Mouse (Mus musculus): ENCODE measurements around the gene Kif18a. TPM values are rescaled to one million over a fixed set of nuclear protein-coding genes. Genes with fewer than 3 reads are reported as not detected.

Kif18a gene
- polyA plus RNA-seq, 1 experiment from 2014 or later = 3.3 TPM

- Histone ChIP-seq H3K4me1 (no peaks in the 10 kb centered on the region), H3K4me2 (no peak overlapping the region), H3K9me3 (replicated peaks) (no peaks in the 10 kb centered on the region), H3K27ac (replicated peaks) (no peak overlapping the region), H3K9ac (replicated peaks) (no peak overlapping the region), H3K27me3 (replicated peaks) (no peaks in the 10 kb centered on the region), H3K36me3 (no peaks in the 10 kb centered on the region), H3K4me3 (replicated peaks) (no peak overlapping the region)
- 94% methylated on average over 5 of the region's 5 CpGs for WGBS
- ATAC-seq (ENCODE audit: low FRiP score) = no peak
These were observed 15.7 kb downstream of the Kif18a start for GRCm38 (mm10) chr2:109296264-109296663.

GRCm38 (mm10) chr2:109298160-109298559, 17.6 kb downstream of the Kif18a start:
- ATAC-seq (ENCODE audit: low FRiP score) = no peak
- H3K4me1 ChIP-seq = no peaks in the 10 kb centered on the region
- H3K9ac ChIP-seq (replicated peaks) = no peak overlapping the region
- H3K9me3 ChIP-seq (replicated peaks) = no peaks in the 10 kb centered on the region
- no peaks in the 10 kb centered on the region for H3K36me3 ChIP-seq
- no peaks in the 10 kb centered on the region for H3K27me3 ChIP-seq (replicated peaks)
- H3K4me3 ChIP-seq (replicated peaks) = no peak overlapping the region
- no peak overlapping the region for H3K27ac ChIP-seq (replicated peaks)
- WGBS = 94% methylated on average over 1 of the region's 1 CpGs
- no peak overlapping the region for H3K4me2 ChIP-seq

GRCm38 (mm10) chr2:109302234-109302633, 21.7 kb downstream of the Kif18a start:
- H3K27ac ChIP-seq (replicated peaks) = no peak overlapping the region
- H3K27me3 ChIP-seq (replicated peaks) = no peaks in the 10 kb centered on the region
- WGBS = 89% methylated on average over 3 of the region's 3 CpGs
- H3K36me3 ChIP-seq = no peaks in the 10 kb centered on the region
- ATAC-seq (ENCODE audit: low FRiP score) = no peak
- H3K4me2 ChIP-seq = no peak overlapping the region
- no peak overlapping the region for H3K9ac ChIP-seq (replicated peaks)
- no peaks in the 10 kb centered on the region for H3K4me1 ChIP-seq
- no peaks in the 10 kb centered on the region for H3K9me3 ChIP-seq (replicated peaks)
- H3K4me3 ChIP-seq (replicated peaks) = no peak overlapping the region

- no peak overlapping the region for H3K4me2 ChIP-seq
- ATAC-seq (ENCODE audit: low FRiP score) = no peak
- no peaks in the 10 kb centered on the region for H3K4me1 ChIP-seq
- H3K36me3 ChIP-seq = no peaks in the 10 kb centered on the region
- no peak overlapping the region for H3K4me3 ChIP-seq (replicated peaks)
- no peaks in the 10 kb centered on the region for H3K27me3 ChIP-seq (replicated peaks)
- no peak overlapping the region for H3K27ac ChIP-seq (replicated peaks)
- no peaks in the 10 kb centered on the region for H3K9me3 ChIP-seq (replicated peaks)
- no peak overlapping the region for H3K9ac ChIP-seq (replicated peaks)
These were observed 23.1 kb downstream of the Kif18a start for GRCm38 (mm10) chr2:109303638-109304037.

GRCm38 (mm10) chr2:109311369-109311768, 30.8 kb downstream of the Kif18a start:
- no peak overlapping the region for H3K4me3 ChIP-seq (replicated peaks)
- H3K27ac ChIP-seq (replicated peaks) = no peak overlapping the region
- H3K9me3 ChIP-seq (replicated peaks) = no peaks in the 10 kb centered on the region
- WGBS = 94% methylated on average over 5 of the region's 5 CpGs
- H3K4me2 ChIP-seq = no peak overlapping the region
- H3K9ac ChIP-seq (replicated peaks) = no peak overlapping the region
- no peaks in the 10 kb centered on the region for H3K27me3 ChIP-seq (replicated peaks)
- ATAC-seq (ENCODE audit: low FRiP score) = no peak
- no peaks in the 10 kb centered on the region for H3K4me1 ChIP-seq
- no peaks in the 10 kb centered on the region for H3K36me3 ChIP-seq

GRCm38 (mm10) chr2:109331807-109332206, 51.3 kb downstream of the Kif18a start:
- Histone ChIP-seq H3K4me3 (replicated peaks) (no peak overlapping the region), H3K9ac (replicated peaks) (no peak overlapping the region), H3K27ac (replicated peaks) (no peak overlapping the region), H3K4me1 (no peaks in the 10 kb centered on the region), H3K36me3 (no peaks in the 10 kb centered on the region), H3K27me3 (replicated peaks) (no peaks in the 10 kb centered on the region), H3K4me2 (no peak overlapping the region), H3K9me3 (replicated peaks) (no peaks in the 10 kb centered on the region)
- ATAC-seq (ENCODE audit: low FRiP score) = no peak
- 97% methylated on average over 1 of the region's 1 CpGs for WGBS

GRCm38 (mm10) chr2:109334237-109334636, 53.7 kb downstream of the Kif18a start:
- ATAC-seq (ENCODE audit: low FRiP score) = no peak
- no peak overlapping the region for H3K4me3 ChIP-seq (replicated peaks)
- 97% methylated on average over 5 of the region's 5 CpGs for WGBS
- no peak overlapping the region for H3K9ac ChIP-seq (replicated peaks)
- no peak overlapping the region for H3K4me2 ChIP-seq
- H3K9me3 ChIP-seq (replicated peaks) = no peaks in the 10 kb centered on the region
- H3K27me3 ChIP-seq (replicated peaks) = no peaks in the 10 kb centered on the region
- H3K4me1 ChIP-seq = no peaks in the 10 kb centered on the region
- no peaks in the 10 kb centered on the region for H3K36me3 ChIP-seq
- no peak overlapping the region for H3K27ac ChIP-seq (replicated peaks)

GRCm38 (mm10) chr2:109335765-109336164, 55.2 kb downstream of the Kif18a start:
- 81% methylated on average over 1 of the region's 1 CpGs for WGBS

GRCm38 (mm10) chr2:109345386-109345785, 64.8 kb downstream of the Kif18a start:
- no peaks in the 10 kb centered on the region for H3K36me3 ChIP-seq
- no peak for ATAC-seq (ENCODE audit: low FRiP score)
- no peaks in the 10 kb centered on the region for H3K4me1 ChIP-seq
- H3K4me3 ChIP-seq (replicated peaks) = no peak overlapping the region
- H3K4me2 ChIP-seq = no peak overlapping the region
- H3K27me3 ChIP-seq (replicated peaks) = no peaks in the 10 kb centered on the region
- no peak overlapping the region for H3K27ac ChIP-seq (replicated peaks)
- WGBS = 82% methylated on average over 4 of the region's 4 CpGs
- H3K9me3 ChIP-seq (replicated peaks) = no peaks in the 10 kb centered on the region
- H3K9ac ChIP-seq (replicated peaks) = no peak overlapping the region

More at GRCm38 (mm10) chr2:109335765-109336164, 55.2 kb downstream of the Kif18a start:
- no peak for ATAC-seq (ENCODE audit: low FRiP score)
- no peak overlapping the region for H3K27ac ChIP-seq (replicated peaks)
- no peaks in the 10 kb centered on the region for H3K27me3 ChIP-seq (replicated peaks)
- no peak overlapping the region for H3K9ac ChIP-seq (replicated peaks)
- no peaks in the 10 kb centered on the region for H3K36me3 ChIP-seq
- H3K4me2 ChIP-seq = no peak overlapping the region
- no peaks in the 10 kb centered on the region for H3K9me3 ChIP-seq (replicated peaks)
- H3K4me3 ChIP-seq (replicated peaks) = no peak overlapping the region
- no peaks in the 10 kb centered on the region for H3K4me1 ChIP-seq

GRCm38 (mm10) chr2:109348742-109349141, 68.2 kb downstream of the Kif18a start:
- no peak overlapping the region for H3K27ac ChIP-seq (replicated peaks)
- H3K9ac ChIP-seq (replicated peaks) = no peak overlapping the region
- no peak for ATAC-seq (ENCODE audit: low FRiP score)
- no peaks in the 10 kb centered on the region for H3K4me1 ChIP-seq
- H3K9me3 ChIP-seq (replicated peaks) = no peaks in the 10 kb centered on the region
- WGBS = 85% methylated on average over 4 of the region's 4 CpGs
- H3K4me3 ChIP-seq (replicated peaks) = no peak overlapping the region
- no peaks in the 10 kb centered on the region for H3K36me3 ChIP-seq
- no peak overlapping the region for H3K4me2 ChIP-seq
- H3K27me3 ChIP-seq (replicated peaks) = no peaks in the 10 kb centered on the region

- no peak for ATAC-seq (ENCODE audit: low FRiP score)
- H3K4me3 ChIP-seq (replicated peaks) = no peak overlapping the region
- WGBS = 62% methylated on average over 3 of the region's 3 CpGs
- H3K9ac ChIP-seq (replicated peaks) = no peak overlapping the region
- no peaks in the 10 kb centered on the region for H3K9me3 ChIP-seq (replicated peaks)
- H3K27ac ChIP-seq (replicated peaks) = no peak overlapping the region
- H3K4me2 ChIP-seq = no peak overlapping the region
- H3K4me1 ChIP-seq = no peaks in the 10 kb centered on the region
- H3K27me3 ChIP-seq (replicated peaks) = no peaks in the 10 kb centered on the region
- no peaks in the 10 kb centered on the region for H3K36me3 ChIP-seq
These were observed 78.1 kb downstream of the Kif18a start for GRCm38 (mm10) chr2:109358456-109359141.

- no peak for ATAC-seq (ENCODE audit: low FRiP score)
- H3K36me3 ChIP-seq = no peaks in the 10 kb centered on the region
These were observed 85.4 kb downstream of the Kif18a start for GRCm38 (mm10) chr2:109365962-109366361.

More at GRCm38 (mm10) chr2:109365962-109366361, 85.4 kb downstream of the Kif18a start:
- no peaks in the 10 kb centered on the region for H3K9me3 ChIP-seq (replicated peaks)
- no peak overlapping the region for H3K4me2 ChIP-seq
- H3K9ac ChIP-seq (replicated peaks) = no peak overlapping the region
- no peaks in the 10 kb centered on the region for H3K27me3 ChIP-seq (replicated peaks)
- WGBS = 85% methylated on average over 1 of the region's 1 CpGs
- H3K4me1 ChIP-seq = no peaks in the 10 kb centered on the region
- H3K4me3 ChIP-seq (replicated peaks) = no peak overlapping the region
- no peak overlapping the region for H3K27ac ChIP-seq (replicated peaks)

All from neural tube, embryonic 15.5 days (tissue).